Mouse (Mus musculus) G1E-ER4 (cell line): ENCODE results near the gene Il3. TPM values are rescaled to one million over a fixed set of nuclear protein-coding genes. Genes with fewer than 3 reads are reported as not detected.

Experiments used
- GATA1 ChIP-seq: IDR thresholded peaks from one replicate; pipeline ENCODE4 v1.8.0; 2012; ENCODE audit warnings: low read length, inconsistent platforms
- polyA plus RNA-seq: library from polyadenylated mRNA; stranded (reverse); fragments of >175 nt; gene quantifications from 2 replicates; pipeline ENCODE4 v1.2.3, GENCODE M21; 2012

Gene Il3
- polyA plus RNA-seq, 1 experiment: not detected

- no peak for TF ChIP-seq GATA1
Measured at GRCm38 (mm10) chr11:54296734-54297133, 29.7 kb upstream of the Il3 start.

GRCm38 (mm10) chr11:54295971-54296370 is 28.9 kb upstream of the Il3 start:
- no peak for TF ChIP-seq GATA1

- no peak for TF ChIP-seq GATA1
Measured at GRCm38 (mm10) chr11:54293980-54294807, 27.1 kb upstream of the Il3 start.

GRCm38 (mm10) chr11:54292163-54292562 is 25.1 kb upstream of the Il3 start:
- TF ChIP-seq GATA1: no peak

GRCm38 (mm10) chr11:54287821-54288453 is 20.9 kb upstream of the Il3 start:
- no peak for TF ChIP-seq GATA1

GRCm38 (mm10) chr11:54271437-54271949 is 4.4 kb upstream of the Il3 start:
- no peak for TF ChIP-seq GATA1

GRCm38 (mm10) chr11:54269191-54269896 is 2.3 kb upstream of the Il3 start:
- no peak for TF ChIP-seq GATA1

- no peak for TF ChIP-seq GATA1
Measured at GRCm38 (mm10) chr11:54264542-54264941, 2.5 kb downstream of the Il3 start.

GRCm38 (mm10) chr11:54263405-54264031 is 3.6 kb downstream of the Il3 start:
- no peak for TF ChIP-seq GATA1

- TF ChIP-seq GATA1: no peak
Measured at GRCm38 (mm10) chr11:54256624-54257376, 10.3 kb downstream of the Il3 start.

GRCm38 (mm10) chr11:54254114-54254513 is 13.0 kb downstream of the Il3 start:
- no peak for TF ChIP-seq GATA1

GRCm38 (mm10) chr11:54250575-54250974 is 16.5 kb downstream of the Il3 start:
- TF ChIP-seq GATA1: no peak

- no peak for TF ChIP-seq GATA1
Measured at GRCm38 (mm10) chr11:54249748-54250147, 17.3 kb downstream of the Il3 start.

GRCm38 (mm10) chr11:54248940-54249717 is 17.9 kb downstream of the Il3 start, which contains the start of gene Csf2:
Gene Csf2, minus strand, starts transcription at chr11:54249667.
- TF ChIP-seq GATA1: no peak
